Mouse (Mus musculus): Measurements from ENCODE around the gene Pth1r.

Pth1r gene

DNA sequence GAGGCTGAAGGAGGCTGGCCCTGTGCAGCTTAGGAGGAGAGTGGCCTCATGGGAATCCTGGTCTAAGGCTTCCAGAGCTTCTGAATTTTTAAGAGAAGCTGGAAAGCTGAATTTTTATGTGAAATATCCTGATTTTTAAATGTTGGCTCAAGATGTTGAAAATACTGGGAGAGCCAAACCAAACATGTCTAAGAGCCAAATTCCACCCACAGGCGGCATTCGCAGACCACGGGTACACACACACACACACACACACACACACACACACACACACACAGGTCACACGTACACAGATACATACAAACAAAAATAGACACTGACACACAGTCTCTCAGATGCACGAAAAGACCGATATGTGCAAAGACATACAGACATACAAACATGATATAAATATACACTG is 28.9 kb downstream of the Pth1r start:
- no peak for DNase-seq (ENCODE audit: extremely low spot score, low spot score)

DNA sequence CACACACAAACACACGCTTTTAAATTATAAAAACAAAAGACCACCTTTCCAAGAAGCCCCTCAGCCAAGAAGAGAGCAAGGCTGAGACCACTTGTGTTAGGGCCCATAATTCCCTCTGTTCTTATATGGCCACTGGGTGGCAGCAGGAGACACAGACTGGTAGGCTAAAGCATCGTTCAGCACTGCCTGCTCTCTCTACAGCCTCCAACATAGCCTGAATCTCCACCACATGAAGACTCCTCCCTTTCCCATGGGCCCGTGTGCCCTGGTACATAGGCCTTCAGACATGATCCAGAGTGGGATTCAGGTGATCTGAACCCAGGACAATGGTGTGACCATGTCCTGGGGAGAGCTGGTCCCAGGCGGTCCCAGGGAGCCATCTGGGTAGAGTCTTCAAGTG is 30.2 kb downstream of the Pth1r start:
- DNase-seq (ENCODE audit: extremely low spot score, low spot score): peak; percentile 57

DNA sequence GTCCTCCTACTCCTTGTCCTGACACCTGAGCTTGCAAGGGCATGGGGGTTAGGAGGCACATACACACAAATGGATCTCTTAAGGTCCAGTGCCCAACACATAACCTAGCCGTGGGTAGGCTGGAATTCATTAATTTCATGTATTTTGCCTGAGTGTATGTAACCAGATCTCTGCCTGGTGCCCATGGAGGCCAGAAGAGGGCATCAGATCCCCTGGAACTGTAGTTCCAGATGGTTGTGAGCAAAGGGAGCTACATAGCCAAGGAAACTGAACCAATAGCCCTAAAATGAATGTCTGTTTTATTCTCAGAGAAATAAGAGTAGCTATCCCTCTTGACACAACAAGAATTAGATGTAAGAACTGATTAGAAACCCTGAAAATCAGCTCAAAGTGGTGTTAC is 31.5 kb downstream of the Pth1r start:
- no peak for DNase-seq (ENCODE audit: extremely low spot score, low spot score)

DNA sequence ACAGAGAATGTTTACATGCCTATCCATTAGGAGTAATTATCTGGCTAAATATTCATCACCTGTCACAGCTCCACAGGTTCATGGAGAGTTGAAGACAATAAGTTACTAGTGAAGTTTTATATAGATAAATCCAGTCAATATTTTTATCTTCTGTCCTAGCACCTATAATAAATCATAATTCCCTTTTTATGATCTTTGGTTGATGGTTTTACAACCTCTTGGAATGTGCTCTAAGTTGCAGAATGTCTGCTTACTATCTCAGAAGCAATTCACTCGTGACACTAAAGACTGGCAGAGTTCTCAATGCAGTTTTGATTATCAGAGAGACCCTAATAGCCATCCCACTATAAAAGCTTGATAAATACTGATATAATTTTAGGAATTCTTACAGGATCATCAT is 33.6 kb downstream of the Pth1r start:
- DNase-seq (ENCODE audit: extremely low spot score, low spot score): no peak

DNA sequence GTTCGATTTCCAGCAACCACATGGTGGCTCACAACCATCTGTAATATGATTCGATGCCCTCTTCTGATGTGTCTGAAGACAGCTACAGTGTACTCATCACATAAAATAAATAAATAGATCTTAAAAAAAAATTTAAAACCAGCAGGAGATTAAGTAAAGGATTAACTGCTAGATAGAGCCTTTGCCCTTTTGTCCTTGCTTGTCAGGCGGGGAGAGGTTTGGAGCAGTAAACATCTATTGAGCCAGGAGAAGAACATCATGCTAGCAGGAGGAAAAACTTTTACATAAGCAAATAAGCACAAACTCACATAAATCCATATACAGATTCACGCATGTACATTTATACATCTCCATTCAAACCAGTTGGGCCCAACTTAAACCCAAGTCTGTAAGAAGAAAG is 34.4 kb downstream of the Pth1r start:
- no peak for DNase-seq (ENCODE audit: extremely low spot score, low spot score)

DNA sequence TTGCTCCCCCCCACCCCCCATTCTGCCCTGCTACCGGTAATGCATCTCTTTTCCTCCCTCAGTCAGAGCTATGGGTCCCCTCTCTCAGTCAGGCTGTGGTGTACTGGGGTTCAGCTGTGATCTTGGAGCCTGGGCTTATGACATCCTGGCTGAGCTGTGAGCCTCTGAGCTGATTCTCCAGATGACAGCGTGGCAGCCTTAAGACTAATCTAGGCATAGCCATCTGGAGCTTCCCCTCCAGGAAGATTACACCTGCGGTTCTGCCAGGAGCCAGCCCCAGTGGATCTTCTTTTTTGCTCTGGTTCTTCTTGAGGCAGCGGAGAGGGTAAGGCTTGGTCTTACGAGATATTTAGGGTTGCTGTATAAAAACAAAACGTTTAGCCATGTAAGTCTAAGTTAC is 34.9 kb downstream of the Pth1r start:
- no peak for DNase-seq (ENCODE audit: extremely low spot score, low spot score)

DNA sequence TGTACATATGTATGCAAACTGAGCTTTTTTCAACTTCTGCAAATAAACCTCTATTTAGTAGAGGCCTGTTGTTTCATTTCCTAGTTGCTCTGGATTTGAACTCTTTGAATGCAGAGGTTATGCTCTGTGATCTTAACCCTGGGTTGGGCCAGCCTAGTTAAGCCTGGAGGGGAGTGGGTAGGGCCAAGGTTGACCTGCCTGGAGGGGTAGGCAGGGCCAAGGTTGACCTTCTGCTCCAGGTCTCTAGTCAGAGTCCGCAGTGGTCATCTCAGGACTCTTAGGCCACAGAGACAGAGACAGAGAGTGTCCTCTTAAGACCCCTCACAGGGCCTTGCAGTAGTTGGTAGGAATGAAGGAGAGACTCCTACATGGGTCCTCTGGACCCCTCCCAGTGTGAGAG is 35.4 kb downstream of the Pth1r start:
- DNase-seq (ENCODE audit: extremely low spot score, low spot score): no peak

DNA sequence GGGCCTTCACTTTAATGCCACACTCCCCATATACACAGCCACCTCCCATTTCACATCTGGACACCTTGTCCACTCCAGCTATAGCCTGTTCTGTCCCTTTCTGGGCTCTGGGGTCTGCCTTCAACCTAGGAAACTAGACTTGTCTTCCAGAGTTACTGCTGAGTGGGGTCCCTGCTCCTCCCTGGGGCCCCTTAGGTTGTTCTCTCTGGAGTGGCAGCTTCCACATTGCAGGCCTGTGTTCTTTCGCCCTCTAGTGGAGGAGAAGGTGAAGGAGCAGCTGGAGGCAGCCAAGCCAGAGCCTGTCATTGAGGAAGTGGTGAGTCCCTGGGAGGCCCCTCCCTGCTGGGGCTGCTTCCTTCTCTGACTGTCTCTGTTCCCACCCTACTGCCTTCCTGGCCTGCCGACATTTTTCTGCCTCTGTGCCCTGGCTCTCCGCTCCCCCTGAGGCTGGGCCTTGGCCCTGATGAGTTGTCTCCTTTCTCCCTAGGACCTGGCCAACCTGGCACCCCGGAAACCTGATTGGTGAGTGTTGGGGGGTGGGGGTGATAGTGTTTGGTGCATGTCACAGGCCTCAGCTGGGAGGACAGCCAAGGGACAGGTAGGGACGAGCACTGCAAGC is 37.2 kb downstream of the Pth1r start:
- DNase-seq (ENCODE audit: extremely low spot score, low spot score): peak; percentile 73

DNA sequence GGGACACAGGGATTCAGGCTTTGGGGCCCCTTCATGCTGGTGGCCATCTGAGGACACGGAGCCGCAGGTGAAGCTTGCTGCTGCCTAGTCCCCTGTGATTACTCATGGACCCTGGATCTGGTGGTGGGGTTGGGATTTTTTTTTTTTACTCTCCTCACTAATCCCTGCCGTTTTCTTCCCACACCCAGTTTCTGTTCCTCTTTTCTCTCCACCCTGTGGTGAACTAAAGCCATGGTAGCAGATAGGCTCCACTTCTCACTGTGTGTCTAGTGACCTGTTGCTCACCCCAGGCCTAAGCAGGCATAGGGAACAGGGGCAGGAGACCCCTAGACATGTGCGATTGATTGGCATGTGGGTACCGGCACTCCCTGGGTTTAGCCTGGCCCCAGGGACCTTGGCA is 40.2 kb downstream of the Pth1r start:
- no peak for DNase-seq (ENCODE audit: extremely low spot score, low spot score)

DNA sequence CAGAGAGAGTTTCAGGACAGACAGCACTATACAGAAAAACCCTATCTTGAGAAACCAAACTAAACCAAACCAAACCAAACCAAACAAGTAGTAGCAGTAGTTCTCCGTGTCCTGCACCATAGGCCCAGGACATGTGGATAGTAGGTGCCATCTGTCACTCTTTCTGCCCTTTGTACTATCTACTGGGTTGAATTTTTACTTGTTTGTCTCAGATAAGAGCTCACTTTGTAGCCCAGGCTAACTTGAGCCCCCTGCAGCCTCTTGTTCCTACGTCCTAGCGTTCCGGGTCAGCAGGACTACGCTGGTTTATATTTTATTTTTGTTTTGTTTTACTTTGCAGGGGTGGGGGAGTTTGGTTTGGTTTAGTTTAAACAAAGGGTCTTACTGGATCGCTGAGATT is 43.0 kb downstream of the Pth1r start:
- no peak for DNase-seq (ENCODE audit: extremely low spot score, low spot score)

DNA sequence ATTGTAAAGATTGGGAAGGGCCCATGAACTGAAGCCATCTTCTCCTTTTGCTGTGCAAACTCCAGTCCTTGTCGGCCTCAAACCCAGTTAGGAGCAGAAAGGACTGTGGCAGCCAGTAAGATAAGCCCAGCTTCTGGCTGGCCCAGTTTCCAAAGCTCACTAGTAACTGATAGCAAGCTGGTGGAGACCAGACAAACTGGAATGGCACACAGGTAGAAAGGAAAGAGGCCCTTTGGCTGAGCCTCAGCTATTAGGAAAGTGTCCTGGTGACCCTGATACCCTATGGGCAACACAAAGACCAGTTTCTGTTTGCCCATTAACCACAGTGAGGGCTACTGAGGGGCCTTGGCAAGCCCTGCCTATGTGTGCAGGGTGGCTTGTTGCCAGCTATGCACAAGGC is 44.1 kb downstream of the Pth1r start:
- DNase-seq (ENCODE audit: extremely low spot score, low spot score): no peak

DNA sequence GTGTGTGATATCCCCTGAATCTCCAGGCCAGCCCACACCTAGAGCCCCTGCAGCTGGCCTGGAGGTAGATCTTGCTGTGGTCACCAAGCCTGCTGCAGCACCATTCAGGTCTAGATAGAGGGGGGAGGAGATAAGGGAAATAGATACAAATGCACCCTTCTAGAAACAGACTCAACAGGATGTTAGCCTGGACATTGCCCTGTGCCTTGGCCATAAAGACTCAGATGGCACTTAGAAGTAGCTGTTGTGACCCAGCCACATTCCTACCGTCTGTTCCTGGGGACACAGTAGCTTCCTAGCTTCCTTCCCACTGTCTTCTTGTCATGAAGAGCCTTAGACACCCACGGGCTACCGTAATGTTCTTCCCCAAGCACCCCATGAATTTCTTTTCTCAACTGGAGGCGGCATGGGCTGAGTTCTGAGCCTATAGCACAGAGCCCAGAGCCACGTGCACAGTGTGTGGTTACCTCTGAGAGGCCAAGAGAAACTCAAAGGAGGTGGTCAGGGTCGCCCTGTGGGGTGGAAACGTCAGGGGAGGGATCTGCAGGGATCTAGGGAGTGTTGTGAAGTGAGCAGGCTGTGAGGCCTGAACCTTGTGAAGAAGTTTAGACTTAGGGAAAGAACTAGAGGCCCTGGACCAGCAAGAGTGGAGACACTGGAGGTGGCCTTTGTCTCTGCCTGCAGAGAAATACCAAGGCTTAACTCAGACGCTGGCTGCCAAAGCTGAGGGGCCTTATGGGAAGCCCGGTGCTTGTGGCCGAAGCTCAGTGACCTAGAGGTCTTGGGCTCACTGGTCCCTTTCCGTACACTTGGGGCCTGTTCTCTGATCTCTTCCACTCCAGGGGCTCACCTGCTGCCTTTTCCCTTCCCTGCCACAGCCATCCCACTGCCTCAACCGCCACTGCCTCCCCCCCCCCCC is 45.6 kb downstream of the Pth1r start:
- no peak for DNase-seq (ENCODE audit: extremely low spot score, low spot score)

DNA sequence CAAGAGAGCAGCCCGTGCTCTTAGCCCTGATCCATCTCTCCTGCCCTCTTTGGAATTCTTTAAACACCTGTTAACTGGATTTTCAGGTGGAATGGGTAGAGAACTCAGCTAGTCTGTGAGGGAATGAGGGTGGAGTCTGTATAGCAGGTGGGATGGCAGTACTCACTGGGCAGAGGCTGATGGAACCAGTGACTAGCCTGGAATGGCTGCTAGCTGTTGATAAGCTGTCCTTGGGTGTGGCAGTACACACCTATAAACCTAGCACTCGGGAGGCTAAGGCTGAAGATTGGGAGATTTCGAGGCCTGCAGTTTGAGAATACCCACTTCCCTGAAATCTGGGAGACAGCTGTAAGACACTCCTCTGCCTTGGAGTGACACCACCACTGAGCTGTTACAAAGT is 47.4 kb downstream of the Pth1r start:
- no peak for DNase-seq (ENCODE audit: extremely low spot score, low spot score)

DNA sequence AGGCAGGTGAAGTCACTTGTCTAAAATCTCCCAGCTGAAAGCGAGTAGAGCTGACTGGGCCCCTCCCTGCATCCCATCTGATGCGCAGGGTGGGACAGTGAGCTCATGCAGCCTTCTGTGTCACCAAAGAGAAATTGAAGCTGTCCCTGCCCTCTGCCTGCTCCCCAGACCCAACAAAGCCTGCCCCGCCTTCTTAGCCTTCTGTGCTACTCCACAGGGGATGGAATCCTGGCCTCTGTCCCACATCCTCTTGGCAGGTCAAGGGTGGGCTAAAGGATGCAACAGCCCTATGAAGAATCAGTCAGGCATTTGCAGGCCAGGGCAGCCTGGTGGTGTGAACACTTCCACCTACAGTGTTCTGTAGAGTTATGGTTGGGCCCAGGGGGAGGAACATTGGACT is 49.5 kb downstream of the Pth1r start:
- no peak for DNase-seq (ENCODE audit: extremely low spot score, low spot score)

DNA sequence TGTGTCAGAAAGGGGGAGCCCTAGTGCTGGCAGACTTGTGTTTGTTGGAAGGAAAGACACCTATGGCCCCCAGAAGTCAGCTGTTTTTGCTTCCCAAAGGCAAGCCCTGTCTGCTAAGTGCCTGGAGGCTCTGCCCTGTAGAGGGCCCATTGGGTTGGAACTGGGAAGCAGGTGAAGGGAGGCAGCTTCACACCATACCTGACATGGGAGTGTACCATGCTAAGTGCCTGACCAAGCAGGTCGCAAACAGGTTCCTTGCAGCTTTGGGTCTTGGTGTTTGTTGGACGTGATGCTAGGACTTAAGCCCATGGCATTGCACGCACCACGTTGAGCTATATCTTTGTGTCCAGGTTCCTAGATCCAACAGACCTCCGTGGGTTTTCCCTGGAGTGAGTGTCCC is 50.5 kb downstream of the Pth1r start:
- no peak for DNase-seq (ENCODE audit: extremely low spot score, low spot score)

DNA sequence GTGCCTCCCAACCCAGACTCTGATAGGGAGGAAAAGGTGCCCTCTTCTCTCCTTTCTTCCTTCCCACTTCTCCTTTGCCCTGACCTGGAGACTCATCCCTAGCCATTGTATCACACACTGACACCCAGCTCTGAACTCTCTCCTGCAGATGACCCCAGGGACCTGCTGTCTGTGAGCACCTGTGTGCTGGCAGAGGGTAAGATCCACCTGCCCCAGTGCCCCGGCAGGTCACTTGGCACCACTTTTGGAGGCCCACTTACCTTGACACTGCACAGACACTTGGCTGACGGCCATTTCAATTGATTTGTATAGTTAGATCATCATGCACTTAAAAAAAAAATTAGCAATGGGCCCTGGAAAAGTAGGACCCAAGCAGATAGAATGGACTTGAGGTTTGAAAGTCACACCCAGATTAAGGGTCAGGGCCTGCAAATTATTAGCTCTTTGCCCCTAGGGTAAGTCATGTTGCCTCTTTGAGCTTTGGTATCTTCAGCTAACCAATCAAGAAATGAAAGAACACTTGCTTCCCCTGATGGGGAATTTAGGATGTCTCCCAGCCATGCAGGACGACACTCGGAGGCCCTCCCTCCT is 51.7 kb downstream of the Pth1r start:
- no peak for DNase-seq (ENCODE audit: extremely low spot score, low spot score)

DNA sequence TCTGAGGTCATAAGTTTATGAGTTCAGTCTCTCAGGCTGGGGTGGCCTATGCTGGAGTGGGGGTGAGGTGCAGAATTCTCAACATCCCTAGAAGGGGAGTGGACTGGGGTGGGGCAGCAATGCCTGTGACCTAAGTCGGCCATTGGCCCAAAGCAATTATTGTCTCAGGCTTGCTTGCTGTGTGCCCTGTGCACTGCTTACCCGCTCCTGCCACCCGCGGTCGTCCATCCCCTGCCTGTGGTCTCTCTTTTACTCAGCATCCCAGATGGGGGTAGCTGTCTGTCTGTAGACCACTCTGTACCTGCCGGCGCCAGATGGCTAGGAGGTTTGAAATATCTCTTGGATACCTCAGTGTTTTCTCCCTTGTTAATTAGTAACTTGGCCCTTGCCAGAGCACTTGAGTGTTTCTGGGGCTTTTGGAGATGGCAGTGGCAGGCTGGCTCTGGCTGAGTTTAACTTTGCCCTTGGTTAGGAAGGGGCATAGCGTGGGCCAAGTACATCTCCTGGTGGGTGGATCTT is 57.6 kb downstream of the Pth1r start:
- no peak for DNase-seq (ENCODE audit: extremely low spot score, low spot score)

DNA sequence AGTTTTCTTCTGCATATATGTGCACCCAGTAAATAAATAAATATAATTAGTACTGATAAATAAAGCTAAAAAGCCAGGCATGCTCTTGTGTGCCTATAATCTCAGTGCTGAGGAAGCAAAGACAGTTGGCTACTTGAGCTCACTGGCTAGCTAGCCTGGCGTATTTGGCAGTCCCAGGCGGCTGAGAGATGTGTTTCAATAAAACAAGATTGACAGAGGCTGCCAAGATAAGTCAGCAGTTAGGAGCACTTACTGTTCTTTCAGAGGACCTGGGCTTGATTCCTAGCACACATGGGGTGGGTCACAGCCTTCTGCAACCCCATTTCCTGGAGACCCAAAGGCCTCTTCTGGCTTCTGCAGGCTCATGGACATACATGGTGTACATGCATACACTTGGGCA is 59.1 kb downstream of the Pth1r start:
- DNase-seq (ENCODE audit: extremely low spot score, low spot score): no peak

DNA sequence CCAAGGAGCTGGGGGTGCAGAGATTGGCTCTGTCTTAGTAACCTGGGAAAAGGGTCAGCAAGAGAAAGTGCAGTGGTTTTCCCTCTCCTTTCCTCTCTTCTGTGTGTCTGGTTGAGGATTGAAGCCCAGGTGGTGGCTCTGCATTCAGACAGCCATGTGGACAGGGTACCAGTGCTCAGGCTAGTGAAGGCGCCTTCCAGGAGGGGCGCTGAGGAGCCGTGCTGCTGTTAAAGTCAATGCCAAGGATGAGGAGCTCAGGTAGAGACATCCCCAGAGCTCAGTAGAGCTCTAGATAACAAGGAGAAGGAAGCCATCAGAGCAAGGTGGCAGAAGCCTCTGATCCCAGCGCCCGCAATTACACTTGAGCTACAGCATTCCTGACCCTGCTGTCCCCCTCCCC is 59.9 kb downstream of the Pth1r start:
- no peak for DNase-seq (ENCODE audit: extremely low spot score, low spot score)

DNA sequence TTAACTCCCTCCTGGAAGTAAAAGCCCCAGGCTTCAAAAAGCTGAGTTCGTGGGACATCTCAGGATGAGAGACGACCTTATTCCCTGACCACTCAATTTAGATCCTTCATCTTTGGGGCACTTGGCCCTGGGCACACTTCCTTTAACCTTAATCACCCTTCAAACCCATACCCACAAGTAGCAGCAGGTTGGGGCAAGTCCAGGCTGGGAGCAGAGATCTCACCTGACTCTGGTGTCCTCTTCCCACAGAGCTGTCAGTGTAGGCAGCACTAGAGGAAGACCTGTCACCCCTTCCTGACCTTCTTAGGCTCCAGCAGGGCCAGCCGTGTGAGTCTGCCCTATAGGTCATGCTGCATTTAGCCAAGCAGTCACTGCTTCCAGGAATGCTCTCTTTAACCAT is 60.5 kb downstream of the Pth1r start:
- no peak for DNase-seq (ENCODE audit: extremely low spot score, low spot score)

DNA sequence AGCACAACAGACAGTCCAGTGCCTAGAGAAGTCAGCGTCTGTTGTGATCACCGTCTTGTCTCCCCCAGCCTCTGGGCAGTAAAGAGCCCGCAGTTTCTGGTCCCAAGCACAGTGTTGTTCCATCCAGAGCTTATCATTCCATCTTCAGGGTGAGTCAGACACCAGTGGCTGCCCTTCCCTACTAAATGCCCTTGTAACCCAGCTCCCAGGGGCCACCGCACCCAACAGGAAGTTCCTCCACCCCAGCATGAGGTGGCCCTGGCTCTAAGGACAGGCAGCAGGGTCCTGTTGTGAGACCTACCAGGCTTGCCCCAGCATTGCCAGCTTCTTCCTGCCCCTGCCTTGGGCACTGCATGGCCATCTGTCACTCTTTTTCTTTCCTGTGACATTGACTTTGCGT is 61.4 kb downstream of the Pth1r start:
- no peak for DNase-seq (ENCODE audit: extremely low spot score, low spot score)

DNA sequence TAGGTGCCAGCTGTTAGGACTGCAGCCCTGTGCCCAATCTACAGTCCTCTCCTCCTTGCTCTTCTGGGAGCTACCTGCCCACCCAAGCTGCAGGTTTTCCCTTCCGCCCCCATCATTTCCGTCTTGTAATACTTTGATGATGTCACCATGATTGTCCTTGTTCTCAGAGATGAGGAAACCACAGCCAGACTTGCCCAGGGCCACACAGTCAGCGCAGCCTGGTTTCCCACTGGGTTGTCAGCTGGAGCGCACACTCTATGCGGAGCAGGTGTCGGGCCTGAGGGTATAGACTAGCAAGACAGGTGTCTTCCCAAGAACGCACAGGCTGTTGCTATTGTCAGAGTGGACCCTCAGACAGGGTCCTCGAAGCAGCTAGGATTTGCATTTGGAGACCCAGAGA is 61.8 kb downstream of the Pth1r start:
- no peak for DNase-seq (ENCODE audit: extremely low spot score, low spot score)

All from neural tube, embryonic 10.5 days (tissue).